Mouse (Mus musculus): ENCODE measurements around the gene Gm9913.

DNA sequence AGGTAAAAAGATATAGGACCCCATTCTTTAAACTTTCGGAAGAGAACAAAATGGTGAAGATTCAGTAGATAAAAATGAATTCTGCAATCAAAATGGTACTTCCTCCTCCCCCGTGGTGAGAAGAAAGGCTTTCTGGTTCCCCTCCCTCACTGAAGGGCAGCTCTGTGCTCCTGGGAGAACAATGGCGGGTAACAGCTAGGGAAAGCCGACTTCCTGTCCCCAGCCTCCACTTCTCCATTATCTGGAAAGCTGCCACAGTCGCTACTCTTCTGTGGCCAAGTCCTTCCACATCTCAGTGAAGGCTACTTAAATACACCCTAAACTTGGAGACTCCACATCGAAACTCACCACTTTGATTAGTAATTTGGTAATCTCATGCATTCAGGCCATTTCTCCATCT lies 40.9 kb upstream of the Gm9913 start:
- TF ChIP-seq FLI1 (IDR thresholded peaks at IDR 0.05; ENCODE audit: low read length) (no peak), GATA1 (IDR thresholded peaks at IDR 0.05; ENCODE audit: borderline replicate concordance, low read length) (no peak)
